Mouse (Mus musculus): Measurements from ENCODE around the gene Cacna1c.

GRCm38 (mm10) chr6:118976617-118977016 is 219.6 kb downstream of the Cacna1c start:
- TF ChIP-seq ZNF384 (IDR thresholded peaks at IDR 0.05; ENCODE audit: low read depth, low read length) (no peak), CHD2 (IDR thresholded peaks at IDR 0.05; ENCODE audit: low read depth, low read length) (no peak), HCFC1 (IDR thresholded peaks at IDR 0.05; ENCODE audit: borderline replicate concordance, insufficient read depth, low read length) (no peak)
